Comparison of ENCODE assay signal across 12 mouse cellular contexts in the genomic region with DNA sequence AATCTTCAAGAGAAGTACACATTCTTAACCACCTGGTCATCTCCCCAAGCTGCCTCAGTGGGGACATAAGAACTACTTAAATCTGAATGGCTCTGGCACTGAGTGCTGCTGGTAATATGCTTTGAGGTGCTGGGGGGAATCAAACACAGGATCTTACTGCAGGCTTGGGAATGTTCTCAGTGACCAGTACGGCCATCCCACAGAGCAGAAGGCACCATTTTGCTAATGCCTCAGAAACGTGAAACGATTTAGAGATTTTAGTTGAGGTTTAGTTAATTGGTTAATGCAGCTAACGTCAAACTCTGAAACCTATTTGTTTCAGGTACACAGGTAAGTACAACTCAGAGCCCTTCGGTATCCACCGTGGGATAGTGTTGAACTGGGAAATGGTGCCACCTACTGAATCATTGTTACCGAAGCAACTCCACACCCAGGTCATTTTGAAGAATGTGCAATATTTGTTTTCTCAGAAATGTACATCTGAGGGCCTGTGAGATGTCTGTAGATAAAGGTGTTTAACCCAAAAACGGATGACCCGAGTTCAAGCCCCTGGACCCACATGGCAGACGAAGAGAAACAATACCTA. TPM values are rescaled to one million over a fixed set of nuclear protein-coding genes. Genes with fewer than 3 reads are reported as not detected.
DNase-seq lines count a peak whose midpoint lies in the region; ATAC-seq and TF ChIP-seq lines count a peak whose summit lies in the region.
"Had no signal": no experiment of that assay in that cellular context is flagged by ENCODE, and none has a peak within 500 bp of the region (broad histone marks: within the 10 kb centered on the region; RNA-seq: fewer than 3 reads in every experiment).

No protein-coding gene starts in this region.

- no peaks in the 10 kb centered on the region for H3K9me3 ChIP-seq in intestine, postnatal 0 days (ENCODE audit: control insufficient read depth)
- H3K9me3 ChIP-seq in intestine, embryonic 15.5 days: no peaks in the 10 kb centered on the region
- H3K9me3 ChIP-seq: embryonic facial prominence, embryonic 10.5 days; limb, embryonic 13.5 days; stomach, embryonic 15.5 days had no signal

- H3K27me3 ChIP-seq in intestine, postnatal 0 days (replicated peaks; ENCODE audit: control insufficient read depth, insufficient read depth, low read length): no peaks in the 10 kb centered on the region
- no peaks in the 10 kb centered on the region for H3K27me3 ChIP-seq in intestine, embryonic 15.5 days (replicated peaks)
- H3K27me3 ChIP-seq: limb, embryonic 13.5 days; stomach, embryonic 15.5 days had no signal

- 48% methylated on average over 10 of the region's 10 CpGs for WGBS in intestine, postnatal 0 days
- 55% methylated on average over 10 of the region's 10 CpGs for WGBS in intestine, embryonic 15.5 days

- peak; percentile 69 for TF ChIP-seq CTCF in intestine, postnatal 0 days (IDR thresholded peaks at IDR 0.05; ENCODE audit: low read depth)

- ATAC-seq in intestine, postnatal 0 days: no peak
- no peak for ATAC-seq in intestine, embryonic 15.5 days
- ATAC-seq: hindbrain, embryonic 16.5 days; midbrain, embryonic 16.5 days had no signal

- DNase-seq in CD4-positive helper T cell, adult 2 months (ENCODE audit: low read depth, low spot score): peak; percentile 27
- peak; percentile 12 for DNase-seq in T-cell, adult 2 months (ENCODE audit: low spot score)
- DNase-seq in lung, postnatal 25 days (ENCODE audit: low spot score): peak; percentile 29
- no peak for DNase-seq in gastrocnemius, postnatal 25 days
- DNase-seq in layer of hippocampus, adult 11-12 months (ENCODE audit: low spot score): no peak

- no peak overlapping the region for H3K4me3 ChIP-seq in intestine, postnatal 0 days (ENCODE audit: low read depth, low read length)
- H3K4me3 ChIP-seq in intestine, embryonic 15.5 days (replicated peaks): no peak overlapping the region
- H3K4me3 ChIP-seq: embryonic facial prominence, embryonic 10.5 days; limb, embryonic 13.5 days; stomach, embryonic 15.5 days had no signal

- H3K4me2 ChIP-seq in intestine, postnatal 0 days (replicated peaks; ENCODE audit: low read depth): no peak overlapping the region
- H3K4me2 ChIP-seq in intestine, embryonic 15.5 days (replicated peaks): no peak overlapping the region
- H3K4me2 ChIP-seq: limb, embryonic 13.5 days; stomach, embryonic 15.5 days had no signal

- H3K36me3 ChIP-seq in intestine, postnatal 0 days (ENCODE audit: control insufficient read depth, insufficient read depth): no peaks in the 10 kb centered on the region
- H3K36me3 ChIP-seq in intestine, embryonic 15.5 days: no peaks in the 10 kb centered on the region
- H3K36me3 ChIP-seq: embryonic facial prominence, embryonic 10.5 days; limb, embryonic 13.5 days; stomach, embryonic 15.5 days had no signal

- peaks cover 3% of the 10 kb centered on the region; the same call in 1 of the 2 replicates for H3K4me1 ChIP-seq in intestine, postnatal 0 days (replicated peaks; ENCODE audit: control insufficient read depth, insufficient read depth, low read length)
- H3K4me1 ChIP-seq in intestine, embryonic 15.5 days (replicated peaks): no peaks in the 10 kb centered on the region
- H3K4me1 ChIP-seq: embryonic facial prominence, embryonic 10.5 days; limb, embryonic 13.5 days; stomach, embryonic 15.5 days had no signal

- H3K27ac ChIP-seq in intestine, postnatal 0 days (ENCODE audit: low read depth, low read length): no peak overlapping the region
- no peak overlapping the region for H3K27ac ChIP-seq in intestine, embryonic 15.5 days
- H3K27ac ChIP-seq: embryonic facial prominence, embryonic 10.5 days; limb, embryonic 13.5 days; stomach, embryonic 15.5 days had no signal

- H3K9ac ChIP-seq in intestine, postnatal 0 days (ENCODE audit: low read depth, low read length): no peak overlapping the region
- H3K9ac ChIP-seq in intestine, embryonic 15.5 days: no peak overlapping the region
- H3K9ac ChIP-seq: limb, embryonic 13.5 days; stomach, embryonic 15.5 days had no signal

RNA-seq across cellular contexts. Expression of gene Rnf111, which starts 7.6 kb away (rescaled TPM):
- polyA plus RNA-seq in intestine, postnatal 0 days (2015; fragmentation: Nextera tagmentation; extraction: Ambion mirVana): 13.1 and 14.9 TPM in 2 replicates
- polyA plus RNA-seq in intestine, embryonic 15.5 days (2015; fragmentation: Nextera tagmentation; extraction: Ambion mirVana): 23.5 and 24.2 TPM in 2 replicates
- 10 to 100 TPM; 12.0 to 12.2 TPM for total RNA-seq in gastrocnemius, postnatal 25 days (2021)

RNA-seq across cellular contexts. Expression of gene Sltm, which starts 31.5 kb away (rescaled TPM):
- polyA plus RNA-seq in intestine, postnatal 0 days (2015; fragmentation: Nextera tagmentation; extraction: Ambion mirVana): 27.6 and 33.3 TPM in 2 replicates
- 43.3 and 43.4 TPM in 2 replicates for polyA plus RNA-seq in intestine, embryonic 15.5 days (2015; fragmentation: Nextera tagmentation; extraction: Ambion mirVana)
- 10 to 100 TPM; 13.7 to 14.8 TPM for total RNA-seq in gastrocnemius, postnatal 25 days (2021)

Comparison
In these comparisons a context has a peak if more than half of its experiments do, and no peak if none do; other contexts are left out.
1. DNase-seq: peak in CD4-positive helper T cell, adult 2 months (single experiment), T-cell, adult 2 months (single experiment) and lung, postnatal 25 days (single experiment); none in gastrocnemius, postnatal 25 days (single experiment) and layer of hippocampus, adult 11-12 months (single experiment).